Mouse (Mus musculus) hematopoietic stem cell, adult 5-6 weeks (primary cell): ENCODE measurements at regions not wholly inside any gene's neighbourhood (a gene's known extent, or its start where the extent isn't known, plus 50 kb on each side); places are given as distances from the start of the nearest gene placed in this dataset.
A peak's percentile ranks its signal among the peaks of the same experiment; 100 is the strongest.

Experiments used
- ATAC-seq, 2 experiments: fragments of 125-278 bp in 1 of 2; replicated peaks in 1 of 2; 2 replicates each; pipeline ENCODE4 v1.8.0; 2016 to 2017; ENCODE audit warnings: inconsistent platforms in 2 of 2, mild to moderate bottlenecking in 2 of 2, moderate number of reproducible peaks in 2 of 2, low read depth in 1 of 2, moderate TSS enrichment in 1 of 2; ENCODE audit not compliant: low FRiP score in 2 of 2, poor library complexity in 2 of 2, severe bottlenecking in 2 of 2, insufficient read depth in 1 of 2, low TSS enrichment in 1 of 2

- ATAC-seq = no peak
Measured at GRCm38 (mm10) chr13:35501351-35502146, 158.1 kb upstream of the Cdyl start.

DNA sequence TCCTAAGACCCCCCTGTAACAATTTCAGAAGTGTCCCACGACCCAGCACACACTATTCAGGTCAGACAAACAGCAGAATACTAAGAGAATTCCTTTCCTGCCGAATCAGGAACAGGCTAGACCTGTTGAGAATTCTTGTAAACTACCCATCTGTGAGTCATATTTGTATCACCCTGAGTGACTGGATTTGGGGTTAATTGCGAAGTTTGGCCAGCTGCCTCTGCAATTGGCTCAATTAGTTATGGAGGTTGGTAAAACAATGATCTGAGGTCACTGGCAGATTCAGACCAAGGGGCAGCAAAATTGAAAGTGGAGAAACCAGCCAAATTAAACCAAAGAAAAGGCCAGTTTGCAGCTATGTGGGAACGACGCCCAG lies 157.5 kb upstream of the Cdyl start:
- ATAC-seq = no peak

GRCm38 (mm10) chr13:35503362-35503821 lies 156.2 kb upstream of the Cdyl start:
- ATAC-seq = no peak

- no peak for ATAC-seq
Measured at GRCm38 (mm10) chr13:35507195-35507594, 152.4 kb upstream of the Cdyl start.

DNA sequence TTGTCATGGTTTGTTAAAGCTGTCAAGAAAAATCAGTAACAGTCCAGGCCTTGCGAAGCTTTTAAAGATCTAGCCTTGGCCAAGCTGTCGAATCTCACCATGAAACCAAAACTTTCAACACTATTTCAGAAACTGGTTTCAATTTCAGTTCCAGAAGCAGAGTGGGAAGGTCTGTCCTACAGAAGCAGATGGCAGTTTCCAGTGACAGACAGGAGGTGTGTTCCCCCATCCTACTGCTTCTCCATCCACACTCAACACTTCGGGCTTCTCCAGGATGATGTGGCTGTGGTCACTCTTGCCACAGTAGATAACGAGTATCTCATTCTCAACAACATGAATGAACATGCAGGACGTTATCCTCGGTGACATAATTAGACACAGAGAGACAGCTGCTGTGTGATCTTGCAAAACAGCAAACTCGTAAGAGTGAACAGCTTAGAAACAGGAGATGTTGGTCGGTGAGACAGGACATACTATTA lies 147.6 kb upstream of the Cdyl start:
- no peak for ATAC-seq

DNA sequence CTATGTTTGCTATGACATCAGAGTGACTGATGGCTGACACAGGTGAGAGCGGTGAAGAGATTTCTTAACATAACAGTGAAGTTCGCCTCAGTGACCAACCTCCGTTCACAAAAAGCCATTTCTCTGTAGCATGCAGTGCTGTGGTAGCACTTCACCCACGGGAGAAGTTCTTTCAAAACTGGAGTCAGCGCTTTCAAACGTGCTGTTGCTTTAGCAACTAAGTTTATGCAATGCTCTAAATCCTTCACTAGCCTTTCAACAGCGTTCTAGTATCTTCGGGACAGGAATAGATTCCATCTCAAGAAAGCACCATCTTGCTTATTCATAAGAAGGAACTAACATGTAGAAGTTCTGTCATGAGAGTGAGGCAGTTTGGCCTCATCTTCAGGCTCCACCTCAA lies 146.5 kb upstream of the Cdyl start:
- ATAC-seq = no peak

DNA sequence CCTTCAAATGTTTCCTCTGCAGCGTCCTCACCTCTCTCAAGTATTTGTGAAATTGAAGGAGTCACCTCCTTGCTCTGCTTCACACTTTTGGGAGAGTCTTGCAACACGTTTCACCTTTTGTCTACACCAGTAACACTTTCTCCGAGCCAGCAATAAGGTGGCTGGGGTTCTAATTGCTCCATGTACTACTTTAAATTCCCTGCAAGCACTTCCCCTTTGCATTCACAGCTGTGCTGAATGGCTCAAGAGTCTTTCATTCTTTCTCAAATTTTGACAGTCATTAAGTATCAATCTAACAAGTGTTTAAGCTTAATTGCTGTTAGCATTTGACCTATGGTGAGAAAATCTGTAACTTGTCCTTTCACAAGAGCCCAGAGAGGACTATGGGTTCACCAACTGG lies 144.3 kb upstream of the Cdyl start:
- no peak; a peak in 1 of 4 replicates for ATAC-seq

DNA sequence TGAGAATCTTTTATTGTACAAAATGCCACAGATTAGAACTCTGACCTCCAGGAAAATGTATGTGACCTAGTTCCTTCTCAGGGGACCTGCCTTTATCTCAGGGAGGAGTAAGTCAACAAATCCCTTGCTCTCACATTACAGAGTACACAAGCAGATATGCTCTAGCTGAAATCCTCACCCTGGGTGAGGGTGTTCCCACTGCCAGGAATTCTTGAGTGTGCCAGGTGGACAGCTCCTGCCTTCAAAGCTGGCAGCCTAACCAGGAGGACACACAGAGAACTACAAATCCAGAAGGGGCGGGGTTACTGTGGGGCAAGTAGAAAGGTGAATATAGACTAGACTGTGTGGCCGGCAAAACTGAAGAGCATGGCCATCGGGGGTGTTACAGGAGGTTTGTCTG lies 141.9 kb upstream of the Cdyl start:
- no peak for ATAC-seq

- no peak for ATAC-seq
Measured at GRCm38 (mm10) chr13:35522272-35522671, 137.4 kb upstream of the Cdyl start.

DNA sequence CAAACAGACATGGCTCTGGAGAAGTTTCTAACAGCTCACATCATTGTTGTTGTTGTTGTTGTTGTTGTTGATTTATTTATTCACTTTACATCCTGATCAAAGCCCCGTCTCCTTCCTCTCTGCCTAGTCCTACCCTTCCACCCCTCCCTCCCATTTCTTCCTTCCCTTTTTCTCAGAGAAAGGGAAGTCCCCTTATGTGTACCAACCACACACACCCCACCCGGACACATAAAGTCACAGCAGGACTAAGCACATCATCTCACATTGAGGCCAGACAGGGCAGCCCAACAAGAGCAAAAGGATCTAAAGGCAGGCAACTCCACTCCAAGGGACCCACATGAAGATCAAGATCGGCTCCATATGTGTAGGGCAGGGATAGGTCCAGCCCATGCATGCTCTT lies 130.1 kb upstream of the Cdyl start:
- ATAC-seq = peak in 1 of 2 experiments; percentile 62; a peak in 3 of 4 replicates

- no peak for ATAC-seq
Measured at GRCm38 (mm10) chr13:35537106-35537505, 122.5 kb upstream of the Cdyl start.

GRCm38 (mm10) chr13:35537936-35538335 lies 121.7 kb upstream of the Cdyl start:
- no peak for ATAC-seq

- no peak for ATAC-seq
Measured at GRCm38 (mm10) chr13:35540433-35540832, 119.2 kb upstream of the Cdyl start.

DNA sequence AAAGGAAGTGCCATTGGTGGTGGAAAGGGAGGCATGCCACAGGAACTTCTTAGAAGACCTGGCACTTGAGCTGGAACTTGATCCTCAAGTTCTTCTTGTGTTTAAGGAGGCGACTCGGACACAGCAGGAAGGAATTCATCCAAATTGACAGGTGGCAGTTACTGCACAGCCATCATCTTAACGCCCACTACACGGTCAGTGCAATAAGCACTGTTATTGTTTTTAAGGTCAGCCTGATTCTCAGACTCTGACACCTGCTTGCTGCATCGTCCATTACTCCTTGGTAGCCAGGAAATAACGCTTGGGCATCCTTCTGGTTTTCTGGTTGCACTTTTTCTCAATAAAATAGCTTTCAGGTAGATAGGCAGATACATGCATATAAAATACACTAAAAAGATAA lies 118.6 kb upstream of the Cdyl start:
- ATAC-seq = no peak

- no peak for ATAC-seq
Measured at GRCm38 (mm10) chr13:35564006-35564405, 95.6 kb upstream of the Cdyl start.

DNA sequence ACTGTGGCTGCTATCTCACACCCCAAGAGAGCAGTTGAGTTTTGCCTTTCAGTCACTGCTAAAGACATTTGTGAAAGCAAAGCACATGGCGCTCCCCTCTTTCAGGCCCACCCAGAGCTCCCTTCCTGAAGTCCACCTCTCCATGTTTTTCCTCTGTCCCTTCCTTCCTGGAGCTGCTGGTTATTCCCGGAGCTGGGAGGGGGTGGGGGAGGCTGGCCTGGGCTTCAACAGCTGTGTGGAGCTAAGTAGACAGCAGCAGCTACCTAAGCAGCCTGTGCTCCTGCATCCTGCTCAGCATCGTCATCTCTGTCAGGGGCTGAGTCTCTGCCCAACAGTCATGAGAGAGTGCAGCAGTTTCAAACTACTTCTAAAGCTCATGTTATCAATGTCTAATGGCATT lies 78.0 kb upstream of the Cdyl start:
- no peak for ATAC-seq

DNA sequence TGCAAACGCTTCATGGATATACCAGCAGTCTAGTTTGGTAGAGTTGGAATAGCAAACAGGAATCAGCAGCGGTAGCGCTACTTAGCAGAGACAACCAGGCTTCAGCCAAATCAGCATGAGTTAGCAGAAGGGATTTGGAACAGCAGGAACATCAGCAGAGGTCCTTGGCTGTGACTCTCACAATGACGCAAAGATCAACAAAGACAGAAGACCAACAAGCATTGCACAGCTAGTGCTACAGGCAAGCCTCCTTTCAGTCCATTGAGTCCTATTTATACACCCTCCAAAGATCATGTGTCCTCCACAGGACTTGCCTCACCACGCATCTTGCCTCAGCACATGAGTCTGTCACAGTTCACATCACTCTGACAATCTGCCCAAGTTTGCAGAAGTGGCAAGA lies 61.6 kb upstream of the Cdyl start:
- ATAC-seq = no peak

DNA sequence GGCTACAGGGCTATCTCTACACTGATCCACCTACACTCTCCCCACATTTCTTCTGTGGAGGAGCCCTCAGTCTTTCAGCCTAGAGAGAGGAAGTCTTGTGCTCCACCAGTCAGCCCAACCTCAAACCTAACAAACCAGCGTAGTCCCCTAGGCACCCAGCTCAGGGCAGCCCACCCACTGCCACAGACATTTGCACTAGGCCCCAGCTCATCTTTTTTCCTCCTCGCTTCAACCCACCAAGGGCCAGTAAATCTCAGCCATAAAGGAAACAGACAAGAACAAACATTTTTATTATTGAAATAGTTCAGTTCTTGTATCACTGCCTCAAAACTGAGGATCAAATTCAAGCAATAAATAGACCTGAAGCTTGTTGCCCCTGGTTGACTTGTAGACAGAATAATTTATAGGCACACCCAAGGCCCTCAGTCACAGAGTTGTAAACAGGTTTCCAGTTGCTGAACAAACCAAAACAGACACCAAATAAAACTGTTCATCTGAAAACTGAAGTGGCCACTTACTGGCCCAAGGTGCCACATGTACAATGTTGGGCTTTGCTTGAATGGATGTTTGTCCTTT lies 58.0 kb upstream of the Cdyl start:
- ATAC-seq = no peak

DNA sequence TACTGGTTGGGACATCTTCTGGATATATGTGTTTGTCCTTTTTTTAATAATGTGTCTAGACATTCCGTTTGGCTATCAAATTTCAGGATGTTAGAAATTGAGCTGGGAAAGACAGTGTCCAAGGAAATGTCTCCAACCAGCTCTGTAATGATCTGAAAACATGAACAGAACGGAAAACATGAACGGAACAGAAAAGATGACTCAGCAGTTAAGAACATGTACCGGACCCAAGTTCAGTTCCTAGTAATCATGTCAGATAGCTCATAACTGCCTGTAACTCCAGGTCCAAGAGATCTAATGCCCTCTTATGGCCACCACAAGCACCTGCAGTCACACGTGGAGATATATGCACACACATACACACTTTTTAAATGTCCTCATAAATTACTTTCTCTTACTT lies 56.6 kb upstream of the Cdyl start:
- no peak for ATAC-seq
